Mouse (Mus musculus): ENCODE data around the gene Lefty2.

- peak; percentile 80 for TF ChIP-seq CTCF (IDR thresholded peaks at IDR 0.05)
- TF ChIP-seq EP300 (IDR thresholded peaks at IDR 0.05), result no peak
These were observed 18.9 kb upstream of the Lefty2 start for GRCm38 (mm10) chr1:180873861-180874484.
